Mouse (Mus musculus): ENCODE measurements at regions not wholly inside any gene's neighbourhood (a gene's known extent, or its start where the extent isn't known, plus 50 kb on each side); places are given as distances from the start of the nearest gene placed in this dataset.

DNA sequence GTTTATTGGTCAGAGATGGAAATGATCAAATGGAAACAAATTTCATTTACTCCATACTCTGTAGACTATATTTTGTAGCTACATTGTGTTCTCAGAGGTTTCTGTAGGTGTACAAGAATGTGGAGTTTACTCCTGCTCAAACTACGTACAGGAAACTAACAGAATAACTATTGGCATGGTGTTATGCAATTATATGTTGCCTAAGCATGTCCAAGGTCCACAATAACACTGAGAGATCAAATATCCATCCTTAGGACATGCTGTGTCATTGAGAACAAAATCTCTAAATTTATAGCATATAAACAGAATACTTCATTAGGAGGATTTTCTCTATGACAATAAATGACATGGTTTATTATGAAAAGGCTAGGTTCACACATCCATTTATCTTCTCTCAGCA lies 400.3 kb downstream of the Fam198b start:
- DNase-seq, result no peak

GRCm38 (mm10) chr3:80285246-80285645 lies 400.9 kb downstream of the Fam198b start:
- DNase-seq, result no peak

GRCm38 (mm10) chr3:80293485-80293884 lies 409.2 kb downstream of the Fam198b start:
- no peak for DNase-seq

GRCm38 (mm10) chr3:80307632-80308031 lies 423.3 kb downstream of the Fam198b start:
- no peak for DNase-seq

- DNase-seq, result no peak
Observed at GRCm38 (mm10) chr3:80309931-80310330, 425.6 kb downstream of the Fam198b start.

DNA sequence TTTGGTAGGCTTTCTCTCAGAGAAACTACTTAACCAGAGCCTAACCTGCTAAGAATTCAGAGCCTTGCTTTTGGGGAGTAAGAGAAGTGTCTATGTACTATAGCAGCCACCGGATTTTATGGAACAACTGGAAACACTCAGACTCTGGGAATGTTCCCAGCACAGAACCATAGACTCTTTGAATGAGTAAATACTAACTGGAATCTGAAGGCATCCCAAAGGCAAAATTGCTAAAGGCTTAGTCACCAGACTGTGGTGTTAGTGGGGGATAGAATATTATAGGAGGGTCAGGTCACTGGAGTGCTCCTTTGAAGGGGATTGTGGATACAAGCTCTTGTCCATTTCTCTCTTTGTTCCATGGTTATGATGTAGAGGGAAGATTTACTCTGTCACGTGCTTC lies 427.4 kb downstream of the Fam198b start:
- DNase-seq, result no peak

GRCm38 (mm10) chr3:80322291-80322690 lies 438.0 kb downstream of the Fam198b start:
- no peak for DNase-seq

GRCm38 (mm10) chr3:80324726-80325125 lies 440.4 kb downstream of the Fam198b start:
- DNase-seq, result no peak

DNA sequence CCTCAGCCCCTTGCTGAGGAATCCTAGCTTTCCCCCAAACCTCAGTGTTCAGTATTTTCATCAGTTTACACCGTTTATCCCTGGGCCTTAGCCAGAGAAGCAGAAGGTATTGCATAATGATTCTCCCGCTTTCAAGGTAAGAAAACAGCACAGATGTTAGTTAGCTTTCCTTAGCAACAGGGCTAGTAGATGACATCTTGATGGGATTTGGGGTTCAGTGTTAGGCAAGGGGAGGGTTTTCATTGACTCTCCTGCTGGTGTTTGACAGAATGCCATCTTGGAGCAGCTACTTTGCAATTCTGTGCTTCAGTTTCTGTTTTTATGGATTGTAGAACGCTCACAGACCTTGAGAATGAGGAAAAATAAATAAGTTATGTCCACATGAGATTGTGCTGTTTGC lies 447.4 kb downstream of the Fam198b start:
- no peak for DNase-seq

GRCm38 (mm10) chr3:80334446-80334893 lies 450.1 kb downstream of the Fam198b start:
- no peak for DNase-seq

DNA sequence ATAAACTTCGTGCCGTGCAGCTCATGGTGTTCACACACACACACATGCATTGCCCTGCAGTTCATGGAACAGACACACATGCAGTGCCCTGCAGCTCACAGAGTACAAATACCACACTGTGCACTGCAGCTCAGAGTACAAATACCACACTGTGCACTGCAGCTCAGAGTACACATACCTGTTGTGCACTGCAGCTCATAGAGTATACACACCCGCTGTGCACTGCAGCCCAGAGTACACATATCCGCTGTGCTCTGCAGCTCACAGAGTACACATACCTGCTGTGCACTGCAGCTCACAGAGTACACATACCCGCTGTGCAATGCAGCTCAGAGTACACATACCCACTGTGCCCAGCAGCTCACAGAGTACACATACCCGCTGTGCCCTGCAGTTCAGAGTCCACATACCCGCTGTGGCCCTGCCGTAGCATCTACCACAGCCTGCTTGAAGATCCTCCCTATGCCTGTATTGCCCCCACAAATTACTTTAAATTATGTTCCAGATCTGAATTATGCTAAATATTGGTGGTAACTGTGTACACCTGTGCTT lies 451.9 kb downstream of the Fam198b start:
- DNase-seq, result no peak

- DNase-seq, result no peak
Observed at GRCm38 (mm10) chr3:80367972-80368371, 434.7 kb downstream of the Gria2 start.

GRCm38 (mm10) chr3:80369214-80369941 lies 433.3 kb downstream of the Gria2 start:
- no peak for DNase-seq

GRCm38 (mm10) chr3:80372436-80372835 lies 430.2 kb downstream of the Gria2 start:
- no peak for DNase-seq

GRCm38 (mm10) chr3:80385986-80386385 lies 416.6 kb downstream of the Gria2 start:
- no peak for DNase-seq

DNA sequence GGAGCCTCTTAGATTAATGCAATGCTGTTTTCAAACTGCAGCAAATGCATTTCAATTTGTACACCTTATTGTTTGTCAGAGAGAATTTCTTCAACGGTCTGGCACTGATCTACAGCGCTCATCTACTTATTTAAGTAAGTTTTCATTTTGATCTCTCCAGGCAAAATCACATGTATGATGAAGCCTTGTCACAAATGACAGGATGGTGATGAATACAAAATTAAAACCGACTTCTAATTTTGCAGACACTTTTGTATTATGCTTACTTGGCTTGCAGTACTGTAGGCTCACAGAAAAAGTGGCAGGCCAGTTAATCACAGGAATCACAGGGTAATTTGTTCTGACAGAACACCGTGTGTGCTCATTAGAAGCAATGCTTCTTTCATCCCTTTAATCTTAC lies 406.4 kb downstream of the Gria2 start:
- no peak for DNase-seq

DNA sequence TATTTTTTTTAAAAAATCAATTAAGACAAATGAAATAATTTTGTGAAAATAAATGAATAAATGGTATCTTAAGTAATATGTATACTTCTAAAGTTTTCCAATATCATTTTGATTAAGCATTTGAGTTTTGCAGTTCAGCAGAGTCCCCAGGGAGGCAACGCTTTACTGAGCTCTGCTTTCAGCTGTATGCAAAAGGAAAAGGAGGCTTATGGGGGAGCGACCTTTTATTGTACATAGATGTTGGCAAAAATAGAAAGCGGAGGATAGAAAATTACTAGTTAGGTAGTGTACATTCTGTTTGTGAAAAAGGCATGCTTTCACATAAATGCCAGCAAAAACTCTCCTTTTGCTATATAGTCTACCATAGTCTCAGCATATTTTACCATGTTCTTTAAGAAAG lies 382.2 kb downstream of the Gria2 start:
- no peak for DNase-seq

- DNase-seq, result no peak
Observed at GRCm38 (mm10) chr3:80421461-80421860, 381.2 kb downstream of the Gria2 start.

- no peak for DNase-seq
Observed at GRCm38 (mm10) chr3:80422106-80422505, 380.5 kb downstream of the Gria2 start.

GRCm38 (mm10) chr3:80422646-80423045 lies 380.0 kb downstream of the Gria2 start:
- DNase-seq, result peak; percentile 3
